Mouse (Mus musculus): ENCODE results near the gene Sema3e. TPM values are rescaled to one million over a fixed set of nuclear protein-coding genes. Genes with fewer than 3 reads are reported as not detected.

Sema3e gene
- polyA plus RNA-seq (2012; rRNA removed), result 0.59 and 0.65 TPM in 2 replicates

DNA sequence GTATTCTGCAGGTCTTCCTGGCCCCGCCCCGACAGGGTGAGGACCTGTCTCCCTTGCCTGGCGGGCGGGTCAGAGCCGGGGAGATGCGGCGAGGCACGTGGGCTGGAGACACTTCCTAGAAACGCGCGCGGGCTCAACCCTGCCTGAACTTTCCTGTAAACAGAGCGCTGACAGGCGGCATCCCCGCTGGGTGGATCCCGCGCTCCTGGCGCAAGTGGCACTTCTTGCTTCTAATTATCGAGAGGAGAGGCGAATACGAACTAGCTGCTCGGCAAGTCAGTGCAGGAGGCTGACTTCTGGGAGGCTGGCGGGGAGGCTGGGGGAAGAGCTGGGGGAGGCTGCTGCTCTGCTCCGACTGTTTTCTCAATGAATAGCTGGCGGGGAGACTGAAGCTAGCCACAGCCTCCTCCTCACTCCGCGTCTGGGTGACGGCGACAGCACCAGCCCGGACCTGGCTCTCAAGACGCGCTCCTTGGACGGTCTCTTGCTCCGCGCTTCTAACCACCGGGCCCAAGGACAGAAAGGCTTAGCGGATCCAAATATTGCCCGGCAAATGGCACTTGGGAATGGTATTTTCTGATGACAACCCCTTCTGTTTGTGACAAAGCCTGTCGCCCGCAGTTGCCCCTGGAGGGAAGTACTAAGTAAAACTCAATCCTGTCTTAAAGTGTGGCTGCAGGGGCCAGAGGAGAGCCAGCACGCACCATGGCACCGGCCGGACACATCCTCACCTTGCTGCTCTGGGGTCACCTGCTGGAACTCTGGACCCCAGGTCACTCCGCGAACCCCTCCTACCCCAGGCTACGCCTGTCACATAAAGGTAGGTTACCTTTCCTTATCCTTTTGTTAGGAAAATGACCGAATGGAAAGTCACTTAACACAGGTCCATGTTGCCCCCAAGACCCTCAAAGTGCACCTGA is at the start of gene Sema3e:
Gene Sema3e (plus strand): TSS at position 72 of the 920 bp plus-strand sequence.

Other genes with a start within 250 kb of the Sema3e start
- not detected in 2 replicates for gene Speer3, start 233.7 kb upstream of the Sema3e start, polyA plus RNA-seq (2012; rRNA removed)